Mouse (Mus musculus) embryonic fibroblast, embryonic 13.5 days (primary cell): Measurements from ENCODE around the gene Gm7233. TPM values are rescaled to one million over a fixed set of nuclear protein-coding genes. Genes with fewer than 3 reads are reported as not detected.
"Not testable (repeated sequence)": the region's sequence is repeated elsewhere in the genome, so short reads cannot be mapped to it uniquely, and the experiment has no call there.

Source experiments
- H3K27ac ChIP-seq: 2 replicates; pipeline ENCODE4 v1.5.1; 2012; ENCODE audit warnings: low read length, control low read depth, inconsistent platforms; ENCODE audit not compliant: insufficient read depth
- H3K4me1 ChIP-seq: 2 replicates; pipeline ENCODE4 v1.6.1; 2011; ENCODE audit warnings: low read length; ENCODE audit not compliant: control insufficient read depth, insufficient read depth
- H3K4me3 ChIP-seq: 2 replicates; pipeline ENCODE4 v1.5.1; 2011; ENCODE audit warnings: mild to moderate bottlenecking, control low read depth, low read length; ENCODE audit not compliant: insufficient read depth
- polyA plus RNA-seq: library from polyadenylated mRNA; stranded (reverse); fragments of >200 nt; gene quantifications from 2 replicates; pipeline ENCODE4 v1.2.4, GENCODE M21; 2011; ENCODE audit warnings: low read depth; ENCODE audit not compliant: missing spikeins, insufficient read length

Gene Gm7233
- not detected in 2 replicates for polyA plus RNA-seq

DNA sequence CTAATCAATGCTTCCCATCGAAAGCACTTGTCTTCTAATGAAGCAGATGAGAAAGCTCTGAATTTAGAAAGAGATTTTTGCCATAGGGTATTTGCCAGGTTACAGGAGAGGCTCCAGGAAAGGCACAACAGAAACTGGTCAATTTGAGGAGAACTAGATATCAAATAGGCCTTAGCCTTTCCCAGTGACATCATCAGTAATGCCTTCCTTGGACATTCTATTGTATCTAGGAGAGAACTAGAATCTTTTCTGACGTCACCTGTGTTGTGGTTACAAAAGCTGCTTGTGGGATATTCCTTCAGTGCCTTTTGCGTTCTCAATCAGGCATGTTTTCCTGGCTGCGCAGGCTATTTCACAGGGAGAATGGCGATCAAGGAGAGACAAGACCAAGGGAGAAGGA, at the start of gene Gm7233:
Gene Gm7233 (plus strand): TSS at position 301 of the 400 bp plus-strand sequence.
- H3K4me3 ChIP-seq, H3K27ac ChIP-seq, H3K4me1 ChIP-seq: not testable (repeated sequence)

GRCm38 (mm10) chr14:43167189-43167588, 12.5 kb upstream of the Gm7233 start:
- not testable (repeated sequence) for H3K27ac ChIP-seq, H3K4me1 ChIP-seq, H3K4me3 ChIP-seq

DNA sequence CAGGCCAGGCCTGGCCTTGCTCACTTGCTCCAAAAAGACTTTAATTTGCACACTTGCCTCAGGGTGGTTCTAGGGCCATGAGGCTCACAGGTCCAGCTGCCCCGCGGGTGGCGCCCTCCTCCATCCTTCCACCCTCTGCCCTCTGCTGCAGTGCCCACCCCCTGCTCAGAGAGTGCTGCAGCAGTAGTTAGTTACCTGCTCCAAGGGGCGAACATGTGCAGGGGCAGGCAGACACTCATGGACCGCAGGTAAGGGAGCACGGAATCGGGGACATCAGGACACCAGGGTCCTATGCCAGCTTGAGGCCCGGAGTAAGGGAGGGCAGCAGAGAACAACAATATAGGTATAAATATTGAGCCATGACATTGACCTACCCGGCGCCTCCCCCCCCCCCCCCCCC, 11.7 kb upstream of the Gm7233 start:
- not testable (repeated sequence) for H3K4me3 ChIP-seq, H3K4me1 ChIP-seq, H3K27ac ChIP-seq

- not testable (repeated sequence) for H3K4me1 ChIP-seq, H3K27ac ChIP-seq, H3K4me3 ChIP-seq
These were observed 11.0 kb upstream of the Gm7233 start for GRCm38 (mm10) chr14:43168573-43169170.

GRCm38 (mm10) chr14:43235204-43235603, 55.5 kb downstream of the Gm7233 start, which contains the start of gene Gm8122:
Gene Gm8122, minus strand, starts transcription at chr14:43235304.
- H3K4me1 ChIP-seq, H3K4me3 ChIP-seq, H3K27ac ChIP-seq: not testable (repeated sequence)

Other genes starting within 250 kb of the Gm7233 start
- gene Gm8082, start 186.2 kb upstream of the Gm7233 start, polyA plus RNA-seq: not detected in 2 replicates
- not detected in 2 replicates for gene Gm10376, start 164.2 kb upstream of the Gm7233 start, polyA plus RNA-seq
- not detected in 2 replicates for gene Gm8094, start 103.2 kb upstream of the Gm7233 start, polyA plus RNA-seq
- gene Gm8104, start 79.3 kb upstream of the Gm7233 start, polyA plus RNA-seq: not detected in 2 replicates
- not detected in 2 replicates for gene Gm8122, start 55.4 kb downstream of the Gm7233 start, polyA plus RNA-seq
- gene Gm8126, start 78.8 kb downstream of the Gm7233 start, polyA plus RNA-seq: not detected in 2 replicates
- gene Gm9732, start 95.2 kb downstream of the Gm7233 start, polyA plus RNA-seq: not detected in 2 replicates
- gene Gm8127, start 114.0 kb downstream of the Gm7233 start, polyA plus RNA-seq: not detected in 2 replicates
- gene 1700001F09Rik, start 167.9 kb downstream of the Gm7233 start, polyA plus RNA-seq: not detected in 2 replicates
- gene Gm8138, start 236.5 kb downstream of the Gm7233 start, polyA plus RNA-seq: not detected in 2 replicates